Mouse (Mus musculus): ENCODE results near the gene Asb18. TPM values are rescaled to one million over a fixed set of nuclear protein-coding genes. Genes with fewer than 3 reads are reported as not detected.

The Asb18 gene
- 10 to 100 TPM; 19.9 to 22.6 TPM for total RNA-seq (2021)
- long read RNA-seq, experiment 1, partial matches to known transcripts = 1 of 8 reads
- long read RNA-seq, experiment 1, other reads (novel, unspliced or antisense) = 7 of 8 reads
- long read RNA-seq, experiment 2, partial matches to known transcripts = 4 of 11 reads
- long read RNA-seq, experiment 2, other reads (novel, unspliced or antisense) = 7 of 11 reads

GRCm38 (mm10) chr1:90014446-90014845 lies at the start of gene Asb18:
Gene Asb18 (minus strand): TSS chr1:90014666.
- peak; percentile 29 for DNase-seq

- DNase-seq = no peak
Measured at GRCm38 (mm10) chr1:90060599-90060998, 46.1 kb upstream of the Asb18 start.

- no peak for DNase-seq
Measured at GRCm38 (mm10) chr1:90060054-90060453, 45.6 kb upstream of the Asb18 start.

- no peak for DNase-seq
Measured at GRCm38 (mm10) chr1:90054991-90055390, 40.5 kb upstream of the Asb18 start.

- peak; percentile 31 for DNase-seq
Measured at GRCm38 (mm10) chr1:90051347-90051746, 36.9 kb upstream of the Asb18 start.

- no peak for DNase-seq
Measured at GRCm38 (mm10) chr1:90050046-90050739, 35.7 kb upstream of the Asb18 start.

- no peak for DNase-seq
Measured at GRCm38 (mm10) chr1:90028305-90028704, 13.8 kb upstream of the Asb18 start.

GRCm38 (mm10) chr1:90026945-90027344 lies 12.5 kb upstream of the Asb18 start:
- DNase-seq = no peak

GRCm38 (mm10) chr1:90020336-90020735 lies 5.9 kb upstream of the Asb18 start:
- DNase-seq = no peak

GRCm38 (mm10) chr1:90018071-90018470 lies 3.6 kb upstream of the Asb18 start:
- peak; percentile 18 for DNase-seq

- DNase-seq = no peak
Measured at GRCm38 (mm10) chr1:90013273-90013672, 1.2 kb downstream of the Asb18 start.

GRCm38 (mm10) chr1:90012850-90013249 lies 1.6 kb downstream of the Asb18 start:
- no peak for DNase-seq

- no peak for DNase-seq
Measured at GRCm38 (mm10) chr1:90012168-90012567, 2.3 kb downstream of the Asb18 start.

- DNase-seq = no peak
Measured at GRCm38 (mm10) chr1:90010077-90010476, 4.4 kb downstream of the Asb18 start.

- no peak for DNase-seq
Measured at GRCm38 (mm10) chr1:90009188-90009587, 5.3 kb downstream of the Asb18 start.

GRCm38 (mm10) chr1:90006666-90007065 lies 7.8 kb downstream of the Asb18 start:
- no peak for DNase-seq

- DNase-seq = peak; percentile 18
Measured at GRCm38 (mm10) chr1:90000981-90001380, 13.5 kb downstream of the Asb18 start.

GRCm38 (mm10) chr1:89999858-90000257 lies 14.6 kb downstream of the Asb18 start:
- DNase-seq = no peak

GRCm38 (mm10) chr1:89998696-89999095 lies 15.8 kb downstream of the Asb18 start:
- DNase-seq = no peak

- peak; percentile 16 for DNase-seq
Measured at GRCm38 (mm10) chr1:89998076-89998475, 16.4 kb downstream of the Asb18 start.

- DNase-seq = no peak
Measured at GRCm38 (mm10) chr1:89992256-89992655, 22.2 kb downstream of the Asb18 start.

GRCm38 (mm10) chr1:89977261-89977660 lies 37.2 kb downstream of the Asb18 start:
- no peak for DNase-seq

GRCm38 (mm10) chr1:89976411-89976810 lies 38.1 kb downstream of the Asb18 start:
- DNase-seq = no peak

GRCm38 (mm10) chr1:89974541-89974940 lies 39.9 kb downstream of the Asb18 start:
- DNase-seq = no peak
